Comparison of ENCODE assay signal across 8 mouse cellular contexts in genomic region chr5:118381294-118381675, GRCm38 (mm10).
DNase-seq lines count a peak whose midpoint lies in the region; ATAC-seq and TF ChIP-seq lines count a peak whose summit lies in the region.

No protein-coding gene starts in this region.

- peak; percentile 84 to 87 for DNase-seq in B cell, adult 2 months
- DNase-seq in adrenal gland, postnatal 10 days = peak; percentile 77
- DNase-seq in lung, adult 18-20 months = peak; percentile 85 to 88

- TF ChIP-seq CTCF in testis, adult 2 months (IDR thresholded peaks at IDR 0.05; ENCODE audit: control insufficient read depth, insufficient read depth, insufficient replicate concordance, low read depth, low read length) = no peak

- ATAC-seq in erythroblast, adult 5-6 weeks (replicated peaks; ENCODE audit: low FRiP score, poor library complexity, severe bottlenecking) = 0 out of 2 replicates have a peak, but pooled peaks have one; percentile 53
- ATAC-seq in heart, embryonic 12.5 days (ENCODE audit: insufficient number of reproducible peaks, low FRiP score) = peak; percentile 49; the same call in 1 of the 2 replicates
- ATAC-seq in kidney, embryonic 15.5 days (replicated peaks; ENCODE audit: low FRiP score) = peak; percentile 70
- peak; percentile 66 for ATAC-seq in neural tube, embryonic 12.5 days (ENCODE audit: low FRiP score, low read depth)

- TF ChIP-seq POLR2A in testis, adult 2 months (IDR thresholded peaks at IDR 0.05; ENCODE audit: control insufficient read depth, low read depth, low read length) = no peak

- H3K4me3 ChIP-seq in heart, embryonic 12.5 days = peak overlapping the region; percentile 52
- peak overlapping the region; percentile 47 for H3K4me3 ChIP-seq in kidney, embryonic 15.5 days (replicated peaks)
- H3K4me3 ChIP-seq in neural tube, embryonic 12.5 days = peak overlapping the region; percentile 36
- peak overlapping the region; percentile 32 for H3K4me3 ChIP-seq in testis, adult 2 months (ENCODE audit: control insufficient read depth, low read depth, low read length)

- no peaks in the 10 kb centered on the region for H3K9me3 ChIP-seq in heart, embryonic 12.5 days (replicated peaks)
- H3K9me3 ChIP-seq in kidney, embryonic 15.5 days (replicated peaks) = no peaks in the 10 kb centered on the region
- H3K9me3 ChIP-seq in neural tube, embryonic 12.5 days = no peaks in the 10 kb centered on the region

- 0 out of 2 replicates have a peak, but pooled peaks cover 7% of the 10 kb centered on the region for H3K27me3 ChIP-seq in heart, embryonic 12.5 days (replicated peaks)
- H3K27me3 ChIP-seq in kidney, embryonic 15.5 days = peaks cover 20% of the 10 kb centered on the region
- H3K27me3 ChIP-seq in neural tube, embryonic 12.5 days (replicated peaks) = 0 out of 2 replicates have a peak, but pooled peaks cover 3% of the 10 kb centered on the region
- H3K27me3 ChIP-seq in testis, adult 2 months (ENCODE audit: control insufficient read depth, insufficient read depth, low read length) = no peaks in the 10 kb centered on the region

- H3K4me2 ChIP-seq in heart, embryonic 12.5 days = peak overlapping the region; percentile 86
- H3K4me2 ChIP-seq in kidney, embryonic 15.5 days = peak overlapping the region; percentile 75
- H3K4me2 ChIP-seq in neural tube, embryonic 12.5 days (replicated peaks) = peak overlapping the region; percentile 71

- no peaks in the 10 kb centered on the region for H3K36me3 ChIP-seq in heart, embryonic 12.5 days
- no peaks in the 10 kb centered on the region for H3K36me3 ChIP-seq in kidney, embryonic 15.5 days
- no peaks in the 10 kb centered on the region for H3K36me3 ChIP-seq in neural tube, embryonic 12.5 days
- H3K36me3 ChIP-seq in testis, adult 2 months (ENCODE audit: control insufficient read depth, insufficient read depth, low read length) = no peaks in the 10 kb centered on the region

- 1% methylated on average over 12 of the region's 12 CpGs for WGBS in heart, embryonic 12.5 days
- 0% methylated on average over 12 of the region's 12 CpGs for WGBS in kidney, embryonic 15.5 days
- under 1% methylated on average over 12 of the region's 12 CpGs for WGBS in neural tube, embryonic 12.5 days

- H3K9ac ChIP-seq in heart, embryonic 12.5 days = peak overlapping the region; percentile 58; the same call in 1 of the 2 replicates
- H3K9ac ChIP-seq in kidney, embryonic 15.5 days = peak overlapping the region; percentile 50
- H3K9ac ChIP-seq in neural tube, embryonic 12.5 days = 0 out of 2 replicates have a peak overlapping the region, but pooled peaks have one; percentile 23

- no peak overlapping the region for H3K27ac ChIP-seq in heart, embryonic 12.5 days (ENCODE audit: poor library complexity, severe bottlenecking)
- H3K27ac ChIP-seq in kidney, embryonic 15.5 days = peak overlapping the region; percentile 82
- peak overlapping the region; percentile 67; the same call in 1 of the 2 replicates for H3K27ac ChIP-seq in neural tube, embryonic 12.5 days
- no peak overlapping the region for H3K27ac ChIP-seq in testis, adult 2 months (ENCODE audit: control insufficient read depth, insufficient read depth, low read depth, low read length)

- peaks cover 27% of the 10 kb centered on the region for H3K4me1 ChIP-seq in heart, embryonic 12.5 days (replicated peaks)
- H3K4me1 ChIP-seq in kidney, embryonic 15.5 days = peaks cover 48% of the 10 kb centered on the region
- peaks cover 27% of the 10 kb centered on the region for H3K4me1 ChIP-seq in neural tube, embryonic 12.5 days
- peaks cover 8% of the 10 kb centered on the region for H3K4me1 ChIP-seq in testis, adult 2 months (ENCODE audit: control insufficient read depth, insufficient read depth, low read length)

Comparison
In these comparisons a context has a peak if more than half of its experiments do, and no peak if none do; other contexts are left out.
1. H3K27ac ChIP-seq: peak in kidney, embryonic 15.5 days (single experiment) and neural tube, embryonic 12.5 days (single experiment); none in heart, embryonic 12.5 days (single experiment) and testis, adult 2 months (single experiment).
2. Peak in every context shown above with its lines, with median percentiles within 50 percentile points of each other: DNase-seq, ATAC-seq, H3K4me2 ChIP-seq, H3K4me3 ChIP-seq and H3K9ac ChIP-seq.